Mouse (Mus musculus): ENCODE measurements around the gene Atxn7. TPM values are rescaled to one million over a fixed set of nuclear protein-coding genes. Genes with fewer than 3 reads are reported as not detected.

The Atxn7 gene
- total RNA-seq, 4 experiments from 2014 or later: 26.4 to 33.7 (median 29.2) TPM

DNA sequence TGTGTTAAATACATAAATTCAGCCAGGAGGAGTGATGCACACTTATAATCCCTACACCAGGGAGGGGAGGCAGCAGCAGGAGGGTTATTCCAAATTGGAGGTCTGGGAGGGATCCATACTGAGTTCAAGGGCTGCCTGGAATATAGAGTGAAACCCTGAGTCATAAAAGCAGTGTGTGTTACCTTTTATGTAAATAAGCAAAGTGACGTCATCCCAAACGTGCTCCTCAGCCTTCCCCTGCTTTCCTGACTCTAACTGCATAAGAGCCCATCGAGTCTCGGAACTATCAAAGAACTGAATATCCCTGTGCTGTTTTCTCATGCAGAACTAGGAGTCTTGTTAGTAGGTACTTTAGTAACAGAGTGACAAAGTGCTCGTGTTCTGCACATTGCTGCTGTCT lies 102.1 kb downstream of the Atxn7 start:
- DNase-seq (ENCODE audit: low spot score in 2 of 2): no peak

- DNase-seq (ENCODE audit: low spot score in 2 of 2): peak in 1 of 2 experiments; percentile 21
Measured at GRCm38 (mm10) chr14:14064486-14065141, 103.4 kb downstream of the Atxn7 start.

DNA sequence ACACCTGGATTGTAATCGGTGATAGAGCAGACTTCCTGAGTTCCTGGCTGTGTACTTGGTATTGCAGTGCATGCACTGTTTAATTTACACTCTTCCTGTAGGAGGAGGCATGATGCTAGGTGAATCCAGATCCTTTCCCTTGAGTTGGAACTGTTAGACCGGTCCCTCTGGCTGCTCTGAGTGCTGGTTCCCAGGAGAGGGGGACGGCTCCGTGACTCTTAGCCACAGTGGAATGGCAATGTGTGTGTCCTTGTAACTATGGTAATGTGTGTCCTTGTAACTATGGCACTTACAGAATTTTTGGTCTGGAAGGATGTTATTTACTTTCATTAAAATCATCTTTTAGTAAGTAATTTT lies 103.9 kb downstream of the Atxn7 start:
- no peak for DNase-seq (ENCODE audit: low spot score in 2 of 2)

- DNase-seq (ENCODE audit: low spot score in 2 of 2): no peak
Measured at GRCm38 (mm10) chr14:14066241-14066640, 105.0 kb downstream of the Atxn7 start.

- DNase-seq (ENCODE audit: low spot score in 2 of 2): peak; percentile 18 to 20
Measured at GRCm38 (mm10) chr14:14067648-14068472, 106.6 kb downstream of the Atxn7 start.

DNA sequence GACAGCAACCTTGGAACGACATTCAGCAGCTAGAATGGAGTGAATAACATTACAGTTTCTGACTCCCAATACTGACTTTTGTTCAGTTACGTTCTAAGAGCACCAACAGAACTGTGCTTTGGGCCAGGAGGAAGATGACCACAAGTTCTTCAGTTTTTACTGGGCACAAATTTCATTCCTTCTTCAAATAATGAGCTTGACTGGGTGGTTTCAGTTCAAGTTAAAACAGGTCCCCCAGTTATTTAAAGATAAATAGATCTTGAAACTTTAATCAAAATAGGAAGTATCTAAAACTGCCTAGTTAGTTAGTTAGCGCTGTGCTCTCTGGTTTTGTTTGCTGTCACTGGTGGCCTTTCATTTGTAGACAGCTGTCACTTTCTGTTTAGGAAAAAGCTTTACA lies 107.3 kb downstream of the Atxn7 start:
- DNase-seq (ENCODE audit: low spot score in 2 of 2): no peak

GRCm38 (mm10) chr14:14070541-14071315 lies 109.5 kb downstream of the Atxn7 start:
- peak in 1 of 2 experiments; percentile 37 for DNase-seq (ENCODE audit: low spot score in 2 of 2)

DNA sequence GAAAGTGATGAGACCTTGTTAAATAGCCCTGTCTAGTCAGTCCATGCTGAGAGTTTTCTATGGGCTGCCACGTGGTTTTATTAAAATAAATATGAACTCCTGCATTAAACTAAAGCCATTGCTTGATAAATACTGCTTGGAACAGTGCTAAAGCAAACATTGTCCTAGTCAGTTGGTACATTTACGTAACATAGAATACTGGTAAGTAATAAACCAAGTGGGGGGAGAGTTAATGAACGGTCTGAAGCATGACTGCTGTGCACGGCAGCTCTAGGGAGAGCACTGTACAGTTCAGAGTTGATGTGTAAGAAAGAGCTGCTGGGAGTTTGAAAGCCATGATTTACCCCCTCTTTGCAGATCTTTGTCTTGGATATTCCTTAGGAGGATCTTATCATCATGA lies 110.2 kb downstream of the Atxn7 start:
- DNase-seq (ENCODE audit: low spot score in 2 of 2): no peak

DNA sequence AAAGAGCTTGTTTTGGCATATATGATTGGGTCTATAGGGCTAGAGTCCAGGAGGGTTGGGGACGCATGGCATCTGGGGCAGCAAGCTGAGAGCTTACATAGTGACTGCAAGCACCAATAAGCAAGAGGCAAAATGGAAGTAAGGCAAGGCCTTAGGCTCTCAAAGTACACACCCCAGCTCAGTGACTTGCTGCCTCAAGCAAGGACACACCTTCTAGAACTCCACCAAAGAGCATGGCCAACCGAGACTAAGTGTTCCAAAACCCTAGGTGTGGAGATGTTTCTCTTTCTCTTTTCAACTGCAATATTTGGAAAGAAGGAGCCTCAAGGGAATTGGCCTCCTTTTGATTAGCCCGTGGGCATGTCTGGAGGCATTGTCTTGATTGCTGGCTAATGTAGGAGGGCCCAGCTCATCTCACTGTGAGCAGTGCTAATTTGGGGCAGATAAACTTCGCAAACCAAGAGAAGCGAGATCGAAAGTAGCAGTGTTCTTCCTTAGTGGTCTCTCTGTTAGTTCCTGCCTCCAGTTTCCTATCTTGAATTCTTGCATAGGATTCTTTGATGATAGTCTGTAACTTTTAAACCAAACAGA lies 119.5 kb downstream of the Atxn7 start:
- no peak for DNase-seq (ENCODE audit: low spot score in 2 of 2)

GRCm38 (mm10) chr14:14083811-14084210 lies 122.6 kb downstream of the Atxn7 start:
- no peak for DNase-seq (ENCODE audit: low spot score in 2 of 2)

- no peak for DNase-seq (ENCODE audit: low spot score in 2 of 2)
Measured at GRCm38 (mm10) chr14:14086711-14087263, 125.5 kb downstream of the Atxn7 start.

- DNase-seq (ENCODE audit: low spot score in 2 of 2): no peak
Measured at GRCm38 (mm10) chr14:14087348-14087747, 126.1 kb downstream of the Atxn7 start.

DNA sequence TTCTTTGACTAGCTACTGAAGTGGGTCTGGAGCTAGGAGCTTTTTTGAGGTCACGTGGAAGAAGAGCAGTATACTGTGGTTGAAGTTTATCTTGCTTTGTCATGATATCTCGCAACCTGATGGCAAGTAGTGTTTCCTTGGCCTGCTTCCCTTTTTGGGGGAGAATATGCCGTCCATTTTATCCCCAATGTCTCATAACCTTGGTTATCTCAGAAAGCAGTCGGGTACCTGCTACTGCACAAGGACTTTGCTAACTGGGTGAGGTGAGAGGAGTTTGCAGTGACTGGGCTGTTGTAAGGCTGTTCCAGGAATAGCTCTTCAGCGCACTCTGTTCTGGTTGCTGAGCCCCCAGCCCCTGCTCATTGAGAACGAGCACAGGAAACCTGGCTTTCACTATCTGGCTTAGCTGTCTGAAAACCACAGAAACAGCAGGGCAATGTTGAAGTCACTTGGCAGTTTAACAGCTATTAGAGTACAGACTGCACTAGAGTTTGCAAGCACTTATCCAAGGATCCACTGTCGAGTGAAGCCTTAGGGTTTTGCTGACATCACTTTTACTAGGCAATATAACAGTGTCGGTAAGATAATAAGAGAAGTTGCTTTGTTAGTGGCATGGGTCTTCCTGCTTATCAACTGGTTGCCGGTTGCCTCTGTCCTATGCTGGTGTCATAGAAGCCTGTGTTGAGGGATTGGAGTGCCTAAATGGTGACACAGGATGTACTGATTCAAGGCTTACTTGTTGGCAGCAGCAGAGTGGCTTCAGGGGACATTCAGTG lies 127.0 kb downstream of the Atxn7 start:
- DNase-seq (ENCODE audit: low spot score in 2 of 2): no peak

GRCm38 (mm10) chr14:14090571-14090970 lies 129.3 kb downstream of the Atxn7 start:
- no peak for DNase-seq (ENCODE audit: low spot score in 2 of 2)

- peak; percentile 77 to 94 for DNase-seq (ENCODE audit: low spot score in 2 of 2)
Measured at GRCm38 (mm10) chr14:14098330-14098980, 137.2 kb downstream of the Atxn7 start.

GRCm38 (mm10) chr14:14100773-14101280 lies 139.6 kb downstream of the Atxn7 start:
- DNase-seq (ENCODE audit: low spot score in 2 of 2): no peak

DNA sequence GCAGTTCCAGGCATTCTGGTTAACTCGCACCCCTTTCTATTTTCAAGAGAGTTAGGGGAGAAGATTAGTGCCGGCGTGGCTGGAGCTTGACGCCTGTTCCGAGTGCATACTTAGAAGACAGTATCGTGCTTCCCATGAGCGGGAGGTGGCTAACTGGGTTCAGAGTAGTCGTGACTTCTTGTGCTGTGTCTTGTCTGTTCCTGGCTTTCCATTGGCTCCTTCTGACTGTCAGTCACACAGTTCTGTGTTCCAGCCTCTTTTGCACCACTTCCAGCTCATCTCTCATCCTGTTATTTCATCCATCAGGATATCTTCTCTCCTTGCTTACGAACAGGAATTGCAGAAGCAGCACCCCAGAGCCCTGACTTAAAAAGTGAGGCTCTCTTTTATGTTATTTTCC lies 140.1 kb downstream of the Atxn7 start:
- no peak for DNase-seq (ENCODE audit: low spot score in 2 of 2)

- no peak for DNase-seq (ENCODE audit: low spot score in 2 of 2)
Measured at GRCm38 (mm10) chr14:14104213-14104929, 143.1 kb downstream of the Atxn7 start.

DNA sequence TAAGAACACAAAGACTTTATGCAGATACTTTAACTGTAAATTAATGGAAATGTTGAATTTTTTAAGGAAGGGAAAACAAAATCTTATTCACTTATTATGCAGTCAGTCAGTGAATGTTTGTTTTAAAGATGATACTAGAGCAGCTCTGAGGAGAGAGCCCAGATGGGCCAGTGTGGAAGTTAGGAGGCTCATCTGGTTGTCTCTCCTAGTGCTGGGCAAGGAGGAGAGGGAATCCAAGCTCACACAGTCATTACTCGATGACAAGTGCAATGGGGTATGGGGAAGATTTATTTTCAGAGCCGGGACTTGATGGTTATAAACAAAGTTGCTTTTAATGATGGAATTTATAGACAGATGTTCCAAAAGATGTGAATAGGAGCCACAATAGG lies 143.7 kb downstream of the Atxn7 start:
- DNase-seq (ENCODE audit: low spot score in 2 of 2): no peak
